Mouse (Mus musculus) lung, embryonic 14.5 days (tissue): Measurements from ENCODE around the gene Sfn. TPM values are rescaled to one million over a fixed set of nuclear protein-coding genes. Genes with fewer than 3 reads are reported as not detected.
"Not testable (repeated sequence)": the region's sequence is repeated elsewhere in the genome, so short reads cannot be mapped to it uniquely, and the experiment has no call there.

Source experiments
- ATAC-seq: fragments of 200-750 bp; cut with Nextera tagmentation; 2 replicates; pipeline ENCODE4 v1.8.0; 2017; ENCODE audit warnings: mild to moderate bottlenecking, moderate TSS enrichment, moderate library complexity; ENCODE audit not compliant: insufficient read depth
- DNase-seq: peaks from one replicate; pipeline ENCODE4 v3.0.0-alpha.2; 2015
- H3K27ac ChIP-seq: fragments of 300-500 bp; sonication (generic); 2 replicates; pipeline ENCODE4 v1.5.1; 2014; ENCODE audit warnings: low read depth, mild to moderate bottlenecking, moderate library complexity
- H3K27me3 ChIP-seq: fragments of 300-500 bp; sonication (generic); 2 replicates; pipeline ENCODE4 v1.6.1; 2014; ENCODE audit warnings: low read length, control low read depth; ENCODE audit not compliant: insufficient read depth
- H3K36me3 ChIP-seq: fragments of 300-500 bp; sonication (generic); 2 replicates; pipeline ENCODE4 v1.6.1; 2014; ENCODE audit warnings: control low read depth; ENCODE audit not compliant: insufficient read depth
- H3K4me1 ChIP-seq: fragments of 300-500 bp; sonication (generic); 2 replicates; pipeline ENCODE4 v1.6.1; 2014; ENCODE audit warnings: antibody characterized with exemption, control low read depth; ENCODE audit not compliant: insufficient read depth
- H3K4me2 ChIP-seq: fragments of 300-500 bp; sonication (generic); 2 replicates; pipeline ENCODE4 v1.6.1; 2014; ENCODE audit warnings: mild to moderate bottlenecking
- H3K4me3 ChIP-seq: fragments of 300-500 bp; sonication (generic); 2 replicates; pipeline ENCODE4 v1.5.1; 2014; ENCODE audit warnings: low read depth, low read length
- H3K9ac ChIP-seq: fragments of 300-500 bp; sonication (generic); 2 replicates; pipeline ENCODE4 v1.6.1; 2014
- H3K9me3 ChIP-seq: fragments of 300-500 bp; sonication (generic); 2 replicates; pipeline ENCODE4 v1.6.1; 2016; ENCODE audit warnings: low read depth, low read length, control low read depth
- CTCF ChIP-seq: IDR thresholded peaks from 2 replicates; pipeline ENCODE4 v1.5.1; 2016; ENCODE audit warnings: antibody characterized with exemption, low read depth
- WGBS: fragments of 180-500 bp; shearing (Covaris S2); extraction: QIAGEN DNeasy Blood & Tissue Kit; methylation state at CpG from one replicate; pipeline ENCODE4 v1.1.7; 2014; 5-methylcytosine and 5-hydroxymethylcytosine counted together
- polyA plus RNA-seq: library from polyadenylated mRNA; unstranded; fragments of >200 nt; fragmentation: Nextera tagmentation; extraction: Ambion mirVana; gene quantifications from 2 replicates; pipeline ENCODE4 v1.2.1, GENCODE M21; 2014

The Sfn gene
- 10.4 and 10.6 TPM in 2 replicates for polyA plus RNA-seq

DNA sequence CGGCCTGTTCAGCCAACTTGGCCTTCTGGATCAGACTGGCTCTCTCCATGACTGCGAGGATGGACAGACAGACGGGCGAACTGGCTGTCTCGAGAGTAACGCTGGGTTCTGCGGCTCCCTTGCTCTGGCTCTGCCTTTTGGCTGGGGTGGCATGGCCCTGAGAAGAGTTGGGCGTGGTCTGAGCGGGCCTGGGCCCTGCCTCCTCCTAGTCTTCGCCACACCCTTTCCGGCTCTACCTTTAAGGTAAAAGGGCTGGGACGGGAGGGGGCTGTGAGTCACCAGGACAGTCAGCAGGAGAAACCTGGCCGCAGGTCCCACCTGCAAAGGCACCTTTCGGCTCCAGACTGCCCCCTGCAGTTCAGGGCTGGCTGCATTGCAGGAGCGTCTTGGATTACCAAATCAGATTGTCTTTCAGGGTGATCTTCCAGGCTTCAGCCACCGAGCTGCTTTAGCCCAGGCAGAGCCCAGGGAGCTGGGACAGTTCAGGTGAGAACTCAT is at the start of gene Sfn:
Sfn (minus strand) TSS at position 448 of the 498 bp plus-strand sequence.
- Histone ChIP-seq H3K9me3 (no peaks in the 10 kb centered on the region), H3K4me1 (peaks cover 3% of the 10 kb centered on the region; the same call in 1 of the 2 replicates), H3K27ac (0 out of 2 replicates have a peak within 1 kb of the TSS, but pooled peaks have one; percentile 15), H3K27me3 (peaks cover 30% of the 10 kb centered on the region), H3K4me3 (peak within 1 kb of the TSS; percentile 26), H3K36me3 (peaks cover 28% of the 10 kb centered on the region), H3K9ac (no peak within 1 kb of the TSS), H3K4me2 (peak within 1 kb of the TSS; percentile 51)
- peak; percentile 69 for TF ChIP-seq CTCF
- WGBS, result 2% methylated on average over 16 of the region's 16 CpGs
- DNase-seq (peak; percentile 78), ATAC-seq (peak; percentile 35; the same call in 1 of the 2 replicates)

DNA sequence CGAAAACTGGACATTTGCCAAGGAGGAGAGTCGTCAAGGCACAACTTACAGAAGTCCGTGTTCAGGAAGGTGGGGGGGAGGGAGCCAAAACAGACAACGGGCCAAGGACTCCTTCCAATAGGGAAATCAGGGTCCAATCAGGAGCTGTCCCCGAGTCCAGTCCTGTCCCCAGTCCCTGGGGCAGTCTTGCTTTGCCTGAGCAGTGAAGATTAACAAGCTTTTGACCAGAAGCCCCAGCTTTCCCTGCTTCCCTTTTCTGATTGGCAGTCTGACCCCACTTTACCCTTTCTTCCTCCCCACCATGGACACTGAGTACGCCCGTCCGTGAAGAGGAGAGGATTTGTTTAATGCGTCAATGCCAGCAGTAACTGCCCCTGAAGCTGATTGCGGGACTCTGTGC is 49.5 kb upstream of the Sfn start:
- H3K27me3 ChIP-seq, result no peaks in the 10 kb centered on the region
- TF ChIP-seq CTCF, result no peak
- no peak overlapping the region for H3K27ac ChIP-seq
- no peak for ATAC-seq
- DNase-seq, result no peak
- no peak overlapping the region for H3K4me2 ChIP-seq
- no peaks in the 10 kb centered on the region for H3K36me3 ChIP-seq
- no peak overlapping the region for H3K4me3 ChIP-seq
- peak overlapping the region; percentile 8; the same call in 1 of the 2 replicates for H3K9ac ChIP-seq
- 0 out of 2 replicates have a peak, but pooled peaks cover 3% of the 10 kb centered on the region for H3K4me1 ChIP-seq
- no peaks in the 10 kb centered on the region for H3K9me3 ChIP-seq
- 27% methylated on average over 10 of the region's 10 CpGs for WGBS

DNA sequence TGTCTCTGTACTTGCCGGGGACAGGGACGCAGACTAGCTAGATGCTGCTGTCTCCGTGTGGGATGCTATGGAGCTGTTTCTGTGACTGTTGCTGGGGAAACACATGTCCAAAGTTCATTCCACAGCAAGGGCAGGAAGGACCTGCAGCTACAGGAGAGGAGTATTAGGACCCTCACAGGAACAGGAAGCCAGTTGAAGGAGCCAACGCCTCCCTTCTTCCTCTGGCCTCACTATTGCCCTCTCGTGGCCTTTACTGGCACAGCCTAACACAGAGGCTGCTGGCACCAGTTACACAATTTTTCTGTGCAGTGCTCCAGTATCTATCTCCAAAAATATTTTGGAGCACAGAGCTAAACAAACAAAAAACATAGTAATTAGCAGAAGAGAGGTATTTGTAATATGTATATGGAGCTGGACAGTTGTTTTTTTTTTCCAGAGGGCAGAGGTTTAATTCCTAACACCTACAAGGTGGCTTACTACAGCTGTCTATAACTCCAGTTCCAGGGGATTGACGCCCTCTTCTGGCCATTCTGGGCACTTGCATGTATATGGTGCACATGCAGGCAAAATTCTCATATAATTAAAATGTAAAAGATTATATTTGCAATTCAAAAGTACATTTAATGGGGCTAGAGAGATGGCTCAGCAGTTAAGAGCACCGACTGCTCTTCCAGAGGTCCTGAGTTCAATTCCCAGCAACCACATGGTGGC is 48.2 kb upstream of the Sfn start, which contains the start of gene Zdhhc18:
Zdhhc18 (minus strand) TSS at position 166 of the 711 bp plus-strand sequence.
- WGBS, result 33% methylated on average over 7 of the region's 7 CpGs
- Histone ChIP-seq H3K9me3 (no peaks in the 10 kb centered on the region), H3K36me3 (no peaks in the 10 kb centered on the region), H3K9ac (no peak within 1 kb of the TSS), H3K4me1 (0 out of 2 replicates have a peak, but pooled peaks cover 3% of the 10 kb centered on the region), H3K27me3 (no peaks in the 10 kb centered on the region), H3K27ac (no peak within 1 kb of the TSS), H3K4me3 (peak within 1 kb of the TSS; percentile 14), H3K4me2 (peak within 1 kb of the TSS; percentile 41)
- TF ChIP-seq CTCF, result peak; percentile 85
- ATAC-seq (peak; percentile 69; the same call in 1 of the 2 replicates), DNase-seq (peak; percentile 89)

DNA sequence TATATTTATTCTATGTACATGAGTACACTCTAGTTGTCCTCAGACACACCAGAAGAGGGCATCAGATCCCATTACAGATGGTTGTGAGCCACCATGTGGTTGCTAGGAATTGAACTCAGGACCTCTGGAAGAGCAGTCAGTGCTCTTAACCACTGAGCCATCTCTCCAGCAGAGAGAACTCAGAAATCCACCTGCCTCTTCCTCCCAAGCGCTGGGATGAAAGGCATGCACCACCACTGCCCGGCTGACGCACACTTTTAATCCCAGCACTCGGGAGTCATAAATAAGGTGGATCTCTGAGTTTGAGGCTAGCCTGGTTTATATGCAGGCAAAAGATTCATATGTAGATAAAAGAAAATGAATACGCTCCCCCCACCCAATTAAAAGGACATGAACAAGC is 47.5 kb upstream of the Sfn start:
- not testable (repeated sequence) for H3K27ac ChIP-seq, H3K9me3 ChIP-seq, H3K4me3 ChIP-seq, H3K4me1 ChIP-seq, H3K36me3 ChIP-seq, H3K27me3 ChIP-seq, ATAC-seq, DNase-seq, H3K9ac ChIP-seq
- 81% methylated on average over 5 of the region's 5 CpGs for WGBS
- peak overlapping the region; percentile 41 for H3K4me2 ChIP-seq

DNA sequence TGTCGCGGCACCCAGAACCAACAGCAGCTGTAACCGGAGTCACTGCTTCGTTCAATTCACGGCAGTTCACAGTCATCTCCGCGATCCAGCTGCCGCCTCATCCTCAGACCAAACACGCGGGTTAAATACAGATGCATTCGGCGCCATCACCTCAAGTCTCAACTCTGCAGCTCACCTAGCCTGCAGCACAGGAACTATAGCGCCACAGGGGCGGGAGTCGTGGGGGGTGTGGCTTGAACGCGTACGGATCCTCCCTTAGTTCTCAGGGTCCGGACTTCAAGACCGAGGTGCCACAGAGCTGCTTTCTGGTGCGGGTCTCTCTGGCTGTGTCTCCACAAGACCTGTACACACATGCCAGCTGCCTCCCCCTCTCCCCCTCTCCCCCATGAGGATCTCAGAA is 43.7 kb upstream of the Sfn start:
- 35% methylated on average over 21 of the region's 21 CpGs for WGBS
- Histone ChIP-seq H3K4me3 (no peak overlapping the region), H3K36me3 (no peaks in the 10 kb centered on the region), H3K4me1 (no peaks in the 10 kb centered on the region), H3K9me3 (peaks cover 8% of the 10 kb centered on the region; the same call in 1 of the 2 replicates), H3K9ac (no peak overlapping the region), H3K27me3 (no peaks in the 10 kb centered on the region), H3K27ac (no peak overlapping the region), H3K4me2 (peak overlapping the region; percentile 24; the same call in 1 of the 2 replicates)
- DNase-seq (no peak), ATAC-seq (no peak)
- TF ChIP-seq CTCF, result no peak

DNA sequence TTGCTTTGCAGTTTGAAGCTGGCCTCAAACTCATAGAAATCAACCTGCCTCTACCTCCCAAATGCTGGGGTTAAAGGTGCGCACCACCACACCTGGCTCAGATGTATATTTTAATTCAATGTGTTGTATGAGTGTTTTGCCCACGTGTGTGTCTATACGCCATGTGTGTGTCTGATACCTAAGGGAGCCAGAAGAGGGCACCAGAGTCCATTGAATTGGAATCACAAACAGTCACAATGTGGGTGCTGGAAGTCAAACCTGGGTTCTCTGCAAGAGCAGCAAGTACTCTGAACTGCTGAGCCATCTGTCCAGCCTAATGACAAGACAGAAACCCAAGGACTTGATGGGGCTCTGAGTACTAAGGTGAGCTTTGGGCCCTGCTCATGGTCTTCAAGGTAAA is 43.2 kb upstream of the Sfn start:
- Histone ChIP-seq H3K9ac (no peak overlapping the region), H3K4me2 (no peak overlapping the region), H3K27me3 (no peaks in the 10 kb centered on the region), H3K36me3 (no peaks in the 10 kb centered on the region), H3K4me3 (no peak overlapping the region), H3K9me3 (peaks cover 8% of the 10 kb centered on the region; the same call in 1 of the 2 replicates), H3K4me1 (no peaks in the 10 kb centered on the region), H3K27ac (no peak overlapping the region)
- ATAC-seq, result no peak
- 88% methylated on average over 3 of the region's 3 CpGs for WGBS
- peak; percentile 32 for TF ChIP-seq CTCF
- no peak for DNase-seq

DNA sequence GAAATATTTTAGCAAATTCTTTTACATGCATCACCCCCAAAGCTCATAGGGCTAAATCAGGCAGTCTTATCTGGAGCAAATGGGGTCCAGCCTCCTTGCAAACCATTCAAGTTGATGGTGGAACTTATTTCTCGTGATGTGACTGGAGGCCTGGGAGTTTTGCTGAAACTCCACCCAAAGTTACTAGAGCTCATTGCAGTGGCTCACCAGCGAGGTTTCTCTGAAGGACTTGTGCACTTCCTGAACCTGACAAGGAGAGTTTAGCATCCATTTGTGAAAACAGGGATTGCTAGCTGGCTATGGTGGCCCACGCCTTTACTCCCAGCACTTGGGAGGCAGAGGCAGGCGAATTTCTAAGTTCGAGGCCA is 32.1 kb upstream of the Sfn start:
- WGBS, result 80% methylated on average over 5 of the region's 5 CpGs
- no peak overlapping the region for H3K4me2 ChIP-seq
- H3K27me3 ChIP-seq, result no peaks in the 10 kb centered on the region
- H3K36me3 ChIP-seq, result no peaks in the 10 kb centered on the region
- H3K9me3 ChIP-seq, result no peaks in the 10 kb centered on the region
- H3K9ac ChIP-seq, result peak overlapping the region; percentile 87; the same call in 1 of the 2 replicates
- no peak for ATAC-seq
- TF ChIP-seq CTCF, result no peak
- no peak overlapping the region for H3K4me3 ChIP-seq
- H3K27ac ChIP-seq, result no peak overlapping the region
- no peak for DNase-seq
- no peaks in the 10 kb centered on the region for H3K4me1 ChIP-seq
